Mouse (Mus musculus) cortical plate, adult 2 months (tissue): Measurements from ENCODE around the gene Ptpra. TPM values are rescaled to one million over a fixed set of nuclear protein-coding genes. Genes with fewer than 3 reads are reported as not detected.
"Not testable (repeated sequence)": the region's sequence is repeated elsewhere in the genome, so short reads cannot be mapped to it uniquely, and the experiment has no call there.

Source experiments
- H3K27ac ChIP-seq: fragments of 200-500 bp; 2 replicates; pipeline ENCODE4 v1.5.1; 2012; ENCODE audit warnings: low read length, control low read depth, inconsistent platforms; ENCODE audit not compliant: insufficient read depth
- H3K4me1 ChIP-seq: fragments of 200-500 bp; 2 replicates; pipeline ENCODE4 v1.6.1; 2011; ENCODE audit warnings: low read length; ENCODE audit not compliant: control insufficient read depth, insufficient read depth
- H3K4me3 ChIP-seq: fragments of 200-500 bp; 2 replicates; pipeline ENCODE4 v1.5.1; 2011; ENCODE audit warnings: mild to moderate bottlenecking, low read length, control low read depth; ENCODE audit not compliant: insufficient read depth
- CTCF ChIP-seq: fragments of 200-500 bp; IDR thresholded peaks from 2 replicates; pipeline ENCODE4 v1.5.1; 2011; ENCODE audit warnings: mild to moderate bottlenecking, control low read depth, low read length; ENCODE audit not compliant: insufficient read depth; ENCODE audit errors: extremely low read depth
- POLR2A ChIP-seq: fragments of 200-500 bp; IDR thresholded peaks from 2 replicates; pipeline ENCODE4 v1.6.1; 2011; ENCODE audit warnings: mild to moderate bottlenecking, low read length, control low read depth; ENCODE audit not compliant: insufficient read depth; ENCODE audit errors: extremely low read depth
- polyA plus RNA-seq: library from polyadenylated mRNA; depleted of rRNA; stranded (reverse); fragments of >200 nt; gene quantifications from 2 replicates; pipeline ENCODE4 v1.2.3, GENCODE M21; 2012

Ptpra gene
- polyA plus RNA-seq, 1 experiment = 156 TPM

GRCm38 (mm10) chr2:130475764-130476163, 25.7 kb downstream of the Ptpra start:
- TF ChIP-seq CTCF (no peak), POLR2A (no peak)
- no peak overlapping the region for H3K4me3 ChIP-seq

GRCm38 (mm10) chr2:130476666-130477297, 26.7 kb downstream of the Ptpra start:
- no peak for TF ChIP-seq CTCF
- TF ChIP-seq POLR2A = no peak
- 0 out of 2 replicates have a peak overlapping the region, but pooled peaks have one; percentile 29 for H3K27ac ChIP-seq
- peaks cover 8% of the 10 kb centered on the region for H3K4me1 ChIP-seq
- H3K4me3 ChIP-seq = no peak overlapping the region

More at GRCm38 (mm10) chr2:130475764-130476163, 25.7 kb downstream of the Ptpra start:
- H3K27ac ChIP-seq = no peak overlapping the region
- peaks cover 8% of the 10 kb centered on the region for H3K4me1 ChIP-seq

- TF ChIP-seq CTCF (no peak), POLR2A (no peak)
- Histone ChIP-seq H3K4me3 (no peak overlapping the region), H3K4me1 (no peaks in the 10 kb centered on the region), H3K27ac (no peak overlapping the region)
Measured at GRCm38 (mm10) chr2:130482177-130482576, 32.1 kb downstream of the Ptpra start.

- Histone ChIP-seq H3K27ac (no peak overlapping the region), H3K4me1 (no peaks in the 10 kb centered on the region), H3K4me3 (no peak overlapping the region)
- TF ChIP-seq POLR2A (no peak), CTCF (no peak)
Measured at GRCm38 (mm10) chr2:130482700-130483099, 32.6 kb downstream of the Ptpra start.

- Histone ChIP-seq H3K4me1 (peaks cover 3% of the 10 kb centered on the region; the same call in 1 of the 2 replicates), H3K27ac (no peak overlapping the region), H3K4me3 (no peak overlapping the region)
- TF ChIP-seq POLR2A (no peak), CTCF (no peak)
Measured at GRCm38 (mm10) chr2:130484206-130484605, 34.1 kb downstream of the Ptpra start.

- peaks cover 5% of the 10 kb centered on the region for H3K4me1 ChIP-seq
- 0 out of 2 replicates have a peak overlapping the region, but pooled peaks have one; percentile 79 for H3K27ac ChIP-seq
- no peak overlapping the region for H3K4me3 ChIP-seq
- TF ChIP-seq CTCF = no peak
- no peak for TF ChIP-seq POLR2A
Measured at GRCm38 (mm10) chr2:130488002-130488401, 37.9 kb downstream of the Ptpra start.

GRCm38 (mm10) chr2:130488600-130488999, 38.5 kb downstream of the Ptpra start:
- Histone ChIP-seq H3K4me3 (no peak overlapping the region), H3K4me1 (peaks cover 5% of the 10 kb centered on the region), H3K27ac (peak overlapping the region; percentile 79)
- TF ChIP-seq POLR2A (no peak), CTCF (no peak)

- Histone ChIP-seq H3K27ac (peak overlapping the region; percentile 99), H3K4me1 (peaks cover 7% of the 10 kb centered on the region)
- TF ChIP-seq CTCF = no peak
- no peak for TF ChIP-seq POLR2A
Measured at GRCm38 (mm10) chr2:130491162-130491561, 41.1 kb downstream of the Ptpra start.

GRCm38 (mm10) chr2:130491587-130491986, 41.5 kb downstream of the Ptpra start:
- 0 out of 2 replicates have a peak overlapping the region, but pooled peaks have one; percentile 50 for H3K27ac ChIP-seq
- peaks cover 7% of the 10 kb centered on the region for H3K4me1 ChIP-seq
- H3K4me3 ChIP-seq = no peak overlapping the region
- TF ChIP-seq CTCF (no peak), POLR2A (no peak)

More at GRCm38 (mm10) chr2:130491162-130491561, 41.1 kb downstream of the Ptpra start:
- no peak overlapping the region for H3K4me3 ChIP-seq

GRCm38 (mm10) chr2:130495114-130495513, 45.0 kb downstream of the Ptpra start:
- not testable (repeated sequence) for H3K4me3 ChIP-seq, H3K27ac ChIP-seq, H3K4me1 ChIP-seq
